Mouse (Mus musculus) liver, postnatal 0 days (tissue): ENCODE data around the gene Srbd1.

Source experiments
- CTCF ChIP-seq: sonication (generic); IDR thresholded peaks from 2 replicates; pipeline ENCODE4 v1.5.1; 2016; ENCODE audit warnings: antibody characterized with exemption, low read depth
- EP300 ChIP-seq: IDR thresholded peaks from 2 replicates; pipeline ENCODE4 v1.6.1; 2016; ENCODE audit warnings: antibody characterized with exemption, low read depth, mild to moderate bottlenecking

DNA sequence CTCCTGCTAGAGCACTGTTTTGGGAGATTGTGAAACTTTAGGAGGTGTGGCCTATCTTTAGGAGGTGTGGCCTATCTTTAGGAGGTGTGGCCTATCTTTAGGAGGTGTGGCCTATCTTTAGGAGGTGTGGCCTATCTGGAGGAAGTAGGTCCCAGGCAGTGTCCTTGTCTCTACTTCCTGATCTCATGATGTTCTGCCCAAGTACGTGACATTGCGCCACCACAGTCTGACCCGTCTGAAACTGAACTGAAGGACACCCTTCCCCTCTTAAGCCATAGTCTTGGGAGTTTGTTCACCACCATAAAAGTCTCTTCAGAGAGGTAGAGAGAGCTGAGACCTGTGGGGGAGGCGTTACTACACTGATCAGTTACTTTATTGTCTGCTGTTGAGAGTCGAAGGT is 202.9 kb downstream of the Srbd1 start:
- TF ChIP-seq CTCF (no peak), EP300 (no peak)
